Mouse (Mus musculus): Measurements from ENCODE around the gene Smg8.
A peak's percentile ranks its signal among the peaks of the same experiment; 100 is the strongest.

Smg8 gene

GRCm38 (mm10) chr11:87046968-87047367 lies 39.6 kb downstream of the Smg8 start:
- no peak for DNase-seq (ENCODE audit: low read depth, low spot score)

- DNase-seq (ENCODE audit: low read depth, low spot score), result no peak
Measured at GRCm38 (mm10) chr11:87043052-87043451, 43.5 kb downstream of the Smg8 start.

- no peak for DNase-seq (ENCODE audit: low read depth, low spot score)
Measured at GRCm38 (mm10) chr11:87039307-87039963, 47.1 kb downstream of the Smg8 start.

GRCm38 (mm10) chr11:87036180-87036579 lies 50.4 kb downstream of the Smg8 start:
- DNase-seq (ENCODE audit: low read depth, low spot score), result peak; percentile 29

GRCm38 (mm10) chr11:87028212-87028611 lies 58.4 kb downstream of the Smg8 start:
- DNase-seq (ENCODE audit: low read depth, low spot score), result no peak
